12 mouse cellular contexts compared by ENCODE assay signal in the genomic region with DNA sequence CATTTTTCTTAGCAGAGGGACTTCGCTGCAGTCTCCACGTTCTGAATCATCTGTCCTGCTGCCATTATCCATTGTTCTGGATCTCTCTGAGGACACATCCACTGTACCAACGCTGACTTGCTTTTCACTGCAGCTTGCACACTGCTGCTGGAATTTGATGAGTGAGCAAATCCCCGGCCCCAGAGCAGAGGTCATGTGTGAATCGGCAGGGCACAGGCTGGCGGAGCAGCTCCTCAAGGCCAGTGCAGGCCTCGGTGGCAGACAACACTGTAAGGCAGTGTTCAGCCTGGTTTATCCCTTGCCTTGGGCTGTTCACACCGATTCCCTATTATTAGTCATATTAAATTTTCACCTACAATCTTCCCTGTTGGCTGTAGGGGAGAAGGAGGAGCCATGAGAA. TPM values are rescaled to one million over a fixed set of nuclear protein-coding genes. Genes with fewer than 3 reads are reported as not detected.
DNase-seq lines count a peak whose midpoint lies in the region; ATAC-seq lines count a peak whose summit lies in the region.
"Had no signal": no experiment of that assay in that cellular context is flagged by ENCODE, and none has a peak within 500 bp of the region (broad histone marks: within the 10 kb centered on the region; RNA-seq: fewer than 3 reads in every experiment).

No protein-coding gene starts in this region.

- no peaks in the 10 kb centered on the region for H3K27me3 ChIP-seq in embryonic facial prominence, embryonic 10.5 days (replicated peaks; ENCODE audit: low read depth, poor library complexity, severe bottlenecking)
- H3K27me3 ChIP-seq in hindbrain, embryonic 13.5 days, result no peaks in the 10 kb centered on the region
- peaks cover 5% of the 10 kb centered on the region; the same call in 1 of the 2 replicates for H3K27me3 ChIP-seq in heart, embryonic 12.5 days (replicated peaks)
- H3K27me3 ChIP-seq: liver, embryonic 15.5 days had no signal

- peaks cover 37% of the 10 kb centered on the region for H3K4me1 ChIP-seq in embryonic facial prominence, embryonic 10.5 days
- peaks cover 38% of the 10 kb centered on the region for H3K4me1 ChIP-seq in hindbrain, embryonic 13.5 days (replicated peaks)
- H3K4me1 ChIP-seq in heart, embryonic 12.5 days (replicated peaks), result peaks cover 23% of the 10 kb centered on the region

- H3K9me3 ChIP-seq in embryonic facial prominence, embryonic 10.5 days, result no peaks in the 10 kb centered on the region
- H3K9me3 ChIP-seq in hindbrain, embryonic 13.5 days, result no peaks in the 10 kb centered on the region
- no peaks in the 10 kb centered on the region for H3K9me3 ChIP-seq in heart, embryonic 12.5 days (replicated peaks)
- H3K9me3 ChIP-seq: liver, embryonic 15.5 days had no signal

- DNase-seq in embryo, embryonic 11 days, result peak; percentile 36
- DNase-seq in embryo, embryonic 9.5 days (ENCODE audit: extremely low spot score), result no peak
- peak; percentile 28 for DNase-seq in embryonic facial prominence, embryonic 10.5 days (ENCODE audit: low spot score)
- peak; percentile 33 to 65 for DNase-seq in kidney, postnatal 4 days
- DNase-seq in frontal cortex, postnatal 14 days (ENCODE audit: low spot score in 2 of 2), result no peak
- DNase-seq in heart, postnatal 14 days, result no peak
- DNase-seq: cerebellum, postnatal 25 days; heart, adult 2 months; thymus, postnatal 25 days had no signal

- no peak overlapping the region for H3K4me3 ChIP-seq in embryonic facial prominence, embryonic 10.5 days
- H3K4me3 ChIP-seq in hindbrain, embryonic 13.5 days, result no peak overlapping the region
- no peak overlapping the region for H3K4me3 ChIP-seq in heart, embryonic 12.5 days
- H3K4me3 ChIP-seq: heart, adult 2 months; liver, embryonic 15.5 days had no signal

- 0 out of 2 replicates have a peak overlapping the region, but pooled peaks have one; percentile 16 for H3K9ac ChIP-seq in hindbrain, embryonic 13.5 days
- no peak overlapping the region for H3K9ac ChIP-seq in heart, embryonic 12.5 days
- H3K9ac ChIP-seq: liver, embryonic 15.5 days had no signal

- H3K4me2 ChIP-seq in hindbrain, embryonic 13.5 days, result no peak overlapping the region
- H3K4me2 ChIP-seq in heart, embryonic 12.5 days, result no peak overlapping the region
- H3K4me2 ChIP-seq: liver, embryonic 15.5 days had no signal

- H3K36me3 ChIP-seq in embryonic facial prominence, embryonic 10.5 days (replicated peaks), result no peaks in the 10 kb centered on the region
- no peaks in the 10 kb centered on the region for H3K36me3 ChIP-seq in hindbrain, embryonic 13.5 days
- no peaks in the 10 kb centered on the region for H3K36me3 ChIP-seq in heart, embryonic 12.5 days
- H3K36me3 ChIP-seq: liver, embryonic 15.5 days had no signal

- intact Hi-C loops in heart, postnatal 14 days (cut with DNase I), result no loop called here

- ATAC-seq in hindbrain, embryonic 13.5 days (ENCODE audit: low FRiP score), result no peak
- ATAC-seq in heart, embryonic 12.5 days (ENCODE audit: insufficient number of reproducible peaks, low FRiP score), result no peak

- peak overlapping the region; percentile 30 for H3K27ac ChIP-seq in embryonic facial prominence, embryonic 10.5 days (replicated peaks)
- H3K27ac ChIP-seq in hindbrain, embryonic 13.5 days, result peak overlapping the region; percentile 44
- no peak overlapping the region for H3K27ac ChIP-seq in heart, embryonic 12.5 days (ENCODE audit: poor library complexity, severe bottlenecking)
- H3K27ac ChIP-seq: heart, adult 2 months; liver, embryonic 15.5 days had no signal

- 66% methylated on average over 8 of the region's 8 CpGs for WGBS in embryonic facial prominence, embryonic 10.5 days
- 43% methylated on average over 8 of the region's 8 CpGs for WGBS in hindbrain, embryonic 13.5 days
- 58% methylated on average over 8 of the region's 8 CpGs for WGBS in heart, embryonic 12.5 days

RNA-seq across cellular contexts. Expression of gene Atxn10, which starts 40.5 kb away (rescaled TPM):
- polyA plus RNA-seq in embryonic facial prominence, embryonic 10.5 days (2016; fragmentation: Nextera tagmentation; extraction: Ambion mirVana), result 309 and 313 TPM in 2 replicates
- 515 and 529 TPM in 2 replicates for polyA plus RNA-seq in hindbrain, embryonic 13.5 days (2015; fragmentation: Nextera tagmentation; extraction: Ambion mirVana)
- polyA plus RNA-seq in heart, embryonic 12.5 days (2016; fragmentation: Nextera tagmentation; extraction: Ambion mirVana), result 240 and 241 TPM in 2 replicates
- 10 to 100 TPM; 79.3 to 80.6 TPM for total RNA-seq in heart, postnatal 14 days (2021)

Comparison
In these comparisons a context has a peak if more than half of its experiments do, and no peak if none do; other contexts are left out.
1. DNase-seq: peak in embryo, embryonic 11 days (single experiment), embryonic facial prominence, embryonic 10.5 days (single experiment) and kidney, postnatal 4 days (2 of 2); none in embryo, embryonic 9.5 days (single experiment), frontal cortex, postnatal 14 days (0 of 2) and heart, postnatal 14 days (0 of 2).